Mouse (Mus musculus): ENCODE measurements around the gene Rab3gap2. TPM values are rescaled to one million over a fixed set of nuclear protein-coding genes. Genes with fewer than 3 reads are reported as not detected.

Rab3gap2 gene
- polyA plus RNA-seq, 1 experiment = 23.6 TPM

DNA sequence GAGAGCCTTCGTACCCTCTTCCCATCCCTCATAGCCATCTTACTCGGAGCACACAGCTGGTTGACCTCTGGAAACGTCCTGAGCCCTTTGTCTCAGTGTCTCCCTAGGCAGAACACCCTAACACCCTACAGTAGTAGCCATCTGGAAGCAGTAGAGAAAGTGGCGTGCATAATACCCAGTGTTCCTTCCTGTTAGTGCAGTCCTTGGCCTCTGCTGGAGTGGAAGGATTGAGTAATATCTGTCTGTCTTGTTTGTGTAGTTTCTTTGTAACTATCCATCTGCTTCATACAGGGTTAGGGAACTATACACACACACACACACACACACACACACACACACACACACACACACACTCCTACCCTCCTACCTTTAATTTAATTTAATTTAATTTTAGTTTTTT is 64.8 kb downstream of the Rab3gap2 start:
- Histone ChIP-seq H3K27me3 (ENCODE audit: control insufficient read depth, insufficient read depth, low read length) (no peaks in the 10 kb centered on the region), H3K36me3 (ENCODE audit: control insufficient read depth, insufficient read depth, low read length) (peaks cover 40% of the 10 kb centered on the region), H3K27ac (ENCODE audit: insufficient read depth, low read depth, low read length) (no peak overlapping the region), H3K4me1 (ENCODE audit: control insufficient read depth, insufficient read depth, insufficient read length, low read length) (peaks cover 11% of the 10 kb centered on the region), H3K4me3 (ENCODE audit: low read depth, low read length) (no peak overlapping the region)
- TF ChIP-seq POLR2A (IDR thresholded peaks at IDR 0.05; ENCODE audit: low read depth, low read length) (no peak), CTCF (IDR thresholded peaks at IDR 0.05; ENCODE audit: extremely low read depth, insufficient read length, insufficient replicate concordance, low read depth, low read length) (no peak)
- 91% methylated on average over 4 of the region's 4 CpGs for WGBS

DNA sequence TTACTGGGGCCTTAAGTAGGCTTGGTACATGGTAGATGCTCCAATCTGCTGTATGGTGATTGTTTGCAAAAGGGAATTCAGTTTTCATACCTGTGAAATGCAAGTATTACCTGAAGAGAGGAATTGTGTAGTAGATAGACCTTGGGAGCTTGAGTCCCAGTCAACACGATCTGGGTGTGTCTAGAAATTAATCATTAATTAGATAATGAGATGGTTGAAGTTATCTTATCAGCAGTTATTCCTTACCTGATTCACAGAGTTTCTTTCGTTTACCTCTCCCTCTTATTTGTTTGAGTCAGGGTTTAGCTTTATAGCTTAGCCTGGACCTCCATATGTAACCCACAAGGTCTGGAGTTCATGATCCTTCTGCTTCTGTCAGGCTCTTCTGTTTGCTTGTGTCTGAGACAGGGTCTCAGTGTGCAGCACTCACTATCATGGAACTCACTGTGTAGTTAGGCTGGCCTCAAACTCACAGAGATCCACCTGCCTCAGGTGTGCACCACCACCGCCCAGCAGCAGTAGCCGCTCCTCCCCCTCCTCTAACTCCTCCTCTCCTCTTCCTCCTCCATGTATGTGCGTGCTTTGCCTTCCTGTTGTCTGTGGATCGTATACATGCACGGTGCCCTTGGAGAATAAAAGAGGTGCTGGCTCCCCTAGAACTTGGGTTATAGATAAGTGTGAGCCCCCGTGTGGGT is 66.6 kb downstream of the Rab3gap2 start:
- 33% methylated on average over 8 of the region's 8 CpGs for WGBS
- H3K4me3 ChIP-seq (ENCODE audit: low read depth, low read length) = no peak overlapping the region; the same call in 1 of the 2 replicates
- H3K4me1 ChIP-seq (ENCODE audit: control insufficient read depth, insufficient read depth, insufficient read length, low read length) = peaks cover 11% of the 10 kb centered on the region
- peak overlapping the region; percentile 96 for H3K27ac ChIP-seq (ENCODE audit: insufficient read depth, low read depth, low read length)
- H3K36me3 ChIP-seq (ENCODE audit: control insufficient read depth, insufficient read depth, low read length) = peaks cover 36% of the 10 kb centered on the region
- no peaks in the 10 kb centered on the region for H3K27me3 ChIP-seq (ENCODE audit: control insufficient read depth, insufficient read depth, low read length)
- TF ChIP-seq CTCF (IDR thresholded peaks at IDR 0.05; ENCODE audit: extremely low read depth, insufficient read length, insufficient replicate concordance, low read depth, low read length) (no peak), POLR2A (IDR thresholded peaks at IDR 0.05; ENCODE audit: low read depth, low read length) (no peak)

- H3K27ac ChIP-seq (ENCODE audit: insufficient read depth, low read depth, low read length) = peak overlapping the region; percentile 96
- 38% methylated on average over 9 of the region's 9 CpGs for WGBS
These were observed 67.5 kb downstream of the Rab3gap2 start for GRCm38 (mm10) chr1:185271373-185271772.

GRCm38 (mm10) chr1:185274819-185275545 is 71.1 kb downstream of the Rab3gap2 start:
- H3K27ac ChIP-seq (ENCODE audit: insufficient read depth, low read depth, low read length) = no peak overlapping the region
- H3K27me3 ChIP-seq (ENCODE audit: control insufficient read depth, insufficient read depth, low read length) = no peaks in the 10 kb centered on the region
- WGBS = 76% methylated on average over 5 of the region's 5 CpGs
- peaks cover 57% of the 10 kb centered on the region for H3K36me3 ChIP-seq (ENCODE audit: control insufficient read depth, insufficient read depth, low read length)
- TF ChIP-seq POLR2A (IDR thresholded peaks at IDR 0.05; ENCODE audit: low read depth, low read length) (no peak), CTCF (IDR thresholded peaks at IDR 0.05; ENCODE audit: extremely low read depth, insufficient read length, insufficient replicate concordance, low read depth, low read length) (no peak)
- H3K4me1 ChIP-seq (ENCODE audit: control insufficient read depth, insufficient read depth, insufficient read length, low read length) = peaks cover 17% of the 10 kb centered on the region
- no peak overlapping the region for H3K4me3 ChIP-seq (ENCODE audit: low read depth, low read length)

More at GRCm38 (mm10) chr1:185271373-185271772, 67.5 kb downstream of the Rab3gap2 start:
- Histone ChIP-seq H3K27me3 (ENCODE audit: control insufficient read depth, insufficient read depth, low read length) (no peaks in the 10 kb centered on the region), H3K4me1 (ENCODE audit: control insufficient read depth, insufficient read depth, insufficient read length, low read length) (peaks cover 11% of the 10 kb centered on the region), H3K4me3 (ENCODE audit: low read depth, low read length) (no peak overlapping the region), H3K36me3 (ENCODE audit: control insufficient read depth, insufficient read depth, low read length) (peaks cover 37% of the 10 kb centered on the region)
- TF ChIP-seq POLR2A (IDR thresholded peaks at IDR 0.05; ENCODE audit: low read depth, low read length) = no peak; the same call in 1 of the 2 replicates
- TF ChIP-seq CTCF (IDR thresholded peaks at IDR 0.05; ENCODE audit: extremely low read depth, insufficient read length, insufficient replicate concordance, low read depth, low read length) = no peak

DNA sequence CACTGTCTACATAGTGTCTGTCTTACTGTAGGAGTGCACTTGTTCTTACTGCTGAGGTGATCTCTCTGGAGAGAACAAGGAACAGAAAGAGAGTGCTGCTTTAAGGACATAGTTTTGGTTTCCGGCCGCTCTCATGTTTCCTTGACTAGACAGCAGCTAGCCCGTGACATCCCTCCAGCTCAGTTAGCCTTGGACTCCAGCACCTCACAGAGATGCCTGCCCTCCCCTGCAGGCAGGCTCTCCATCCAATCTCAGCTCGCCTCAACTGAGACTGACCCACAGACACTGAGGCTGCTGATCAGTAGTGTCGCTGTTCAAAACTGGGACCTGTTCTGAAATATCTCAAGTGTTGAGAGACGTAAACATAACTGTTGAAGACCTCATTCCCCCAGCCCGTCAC is 72.1 kb downstream of the Rab3gap2 start:
- H3K27me3 ChIP-seq (ENCODE audit: control insufficient read depth, insufficient read depth, low read length) = no peaks in the 10 kb centered on the region
- no peak overlapping the region for H3K4me3 ChIP-seq (ENCODE audit: low read depth, low read length)
- peaks cover 64% of the 10 kb centered on the region for H3K36me3 ChIP-seq (ENCODE audit: control insufficient read depth, insufficient read depth, low read length)
- WGBS = 93% methylated on average over 7 of the region's 7 CpGs
- peaks cover 16% of the 10 kb centered on the region for H3K4me1 ChIP-seq (ENCODE audit: control insufficient read depth, insufficient read depth, insufficient read length, low read length)
- no peak overlapping the region for H3K27ac ChIP-seq (ENCODE audit: insufficient read depth, low read depth, low read length)
- TF ChIP-seq CTCF (IDR thresholded peaks at IDR 0.05; ENCODE audit: extremely low read depth, insufficient read length, insufficient replicate concordance, low read depth, low read length) (no peak), POLR2A (IDR thresholded peaks at IDR 0.05; ENCODE audit: low read depth, low read length) (no peak)

GRCm38 (mm10) chr1:185277022-185277421 is 73.1 kb downstream of the Rab3gap2 start:
- Histone ChIP-seq H3K36me3 (ENCODE audit: control insufficient read depth, insufficient read depth, low read length) (peaks cover 66% of the 10 kb centered on the region), H3K4me3 (ENCODE audit: low read depth, low read length) (no peak overlapping the region)
- TF ChIP-seq POLR2A (IDR thresholded peaks at IDR 0.05; ENCODE audit: low read depth, low read length) (no peak), CTCF (IDR thresholded peaks at IDR 0.05; ENCODE audit: extremely low read depth, insufficient read length, insufficient replicate concordance, low read depth, low read length) (no peak)

DNA sequence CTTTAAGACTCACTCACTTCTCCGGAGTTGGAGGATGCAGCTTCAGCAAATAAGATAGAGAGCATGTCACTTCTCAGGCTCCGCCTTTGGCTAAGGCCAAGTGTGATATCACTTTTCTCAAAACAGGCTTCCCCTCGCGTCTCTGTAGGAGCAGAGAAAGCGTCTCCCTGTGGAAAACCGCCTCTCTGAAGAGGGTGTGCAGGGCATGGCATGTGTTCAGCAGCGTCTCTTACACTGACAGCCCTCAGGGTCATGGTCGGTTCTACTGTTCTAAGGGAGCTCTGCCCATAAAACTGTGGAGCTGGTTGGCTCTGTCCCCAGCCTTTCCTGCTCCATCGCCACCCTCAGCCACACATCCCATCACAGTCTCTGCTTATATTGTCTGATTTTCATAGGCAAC is 75.4 kb downstream of the Rab3gap2 start:
- Histone ChIP-seq H3K27me3 (ENCODE audit: control insufficient read depth, insufficient read depth, low read length) (no peaks in the 10 kb centered on the region), H3K36me3 (ENCODE audit: control insufficient read depth, insufficient read depth, low read length) (peaks cover 66% of the 10 kb centered on the region), H3K4me1 (ENCODE audit: control insufficient read depth, insufficient read depth, insufficient read length, low read length) (peaks cover 24% of the 10 kb centered on the region), H3K4me3 (ENCODE audit: low read depth, low read length) (no peak overlapping the region), H3K27ac (ENCODE audit: insufficient read depth, low read depth, low read length) (peak overlapping the region; percentile 74)
- TF ChIP-seq POLR2A (IDR thresholded peaks at IDR 0.05; ENCODE audit: low read depth, low read length) = no peak
- no peak for TF ChIP-seq CTCF (IDR thresholded peaks at IDR 0.05; ENCODE audit: extremely low read depth, insufficient read length, insufficient replicate concordance, low read depth, low read length)
- WGBS = 64% methylated on average over 9 of the region's 9 CpGs

More at GRCm38 (mm10) chr1:185277022-185277421, 73.1 kb downstream of the Rab3gap2 start:
- H3K4me1 ChIP-seq (ENCODE audit: control insufficient read depth, insufficient read depth, insufficient read length, low read length) = peaks cover 11% of the 10 kb centered on the region
- no peaks in the 10 kb centered on the region for H3K27me3 ChIP-seq (ENCODE audit: control insufficient read depth, insufficient read depth, low read length)
- no peak overlapping the region for H3K27ac ChIP-seq (ENCODE audit: insufficient read depth, low read depth, low read length)
- WGBS = 84% methylated on average over 11 of the region's 11 CpGs
